Mouse (Mus musculus) lung, adult 18-20 months (tissue): Measurements from ENCODE around the gene Fam160b1.

ENCODE experiments used
- DNase-seq, 2 experiments: peaks; one replicate each; pipeline ENCODE4 v3.0.0; 2022; ENCODE audit warnings: mixed read lengths in 2 of 2

Gene Fam160b1

DNA sequence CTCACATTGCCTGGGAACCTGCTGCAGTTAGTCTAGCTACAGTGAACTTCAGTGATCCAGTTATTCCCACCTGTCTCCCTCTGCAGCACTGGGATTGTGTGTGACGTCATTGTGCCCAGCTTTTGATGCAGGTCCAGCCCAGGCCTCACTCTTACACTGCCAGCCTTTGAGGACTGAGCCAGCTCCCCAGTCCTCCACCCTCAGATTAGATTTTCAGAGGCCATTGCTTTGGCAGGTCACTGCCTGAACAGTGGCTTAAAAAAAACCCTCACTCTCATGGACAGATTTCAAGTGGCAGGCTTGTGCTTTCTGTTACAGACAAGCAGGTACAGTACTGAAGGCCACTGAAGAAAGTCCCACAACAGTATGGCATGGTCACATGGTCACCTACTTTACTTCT lies 15.8 kb upstream of the Fam160b1 start:
- no peak for DNase-seq

DNA sequence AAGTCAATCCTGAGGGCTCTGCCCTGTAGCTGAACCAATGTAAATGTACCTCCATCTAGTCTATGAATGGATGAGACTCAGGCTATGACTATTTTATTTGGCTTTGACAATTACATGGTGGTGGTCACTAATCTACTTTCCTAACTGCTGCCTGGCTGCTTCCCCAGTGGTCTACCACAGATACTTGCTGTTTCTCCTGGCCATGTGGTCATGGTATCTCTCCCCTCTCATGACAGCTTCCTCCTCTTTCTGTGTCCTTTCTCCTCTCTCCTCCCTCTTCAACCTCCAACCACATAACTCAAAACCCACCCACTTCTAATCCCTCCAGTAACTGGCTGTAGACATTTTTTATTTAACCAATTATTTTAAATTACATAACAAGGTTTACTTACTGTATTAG lies 11.4 kb upstream of the Fam160b1 start:
- no peak for DNase-seq

DNA sequence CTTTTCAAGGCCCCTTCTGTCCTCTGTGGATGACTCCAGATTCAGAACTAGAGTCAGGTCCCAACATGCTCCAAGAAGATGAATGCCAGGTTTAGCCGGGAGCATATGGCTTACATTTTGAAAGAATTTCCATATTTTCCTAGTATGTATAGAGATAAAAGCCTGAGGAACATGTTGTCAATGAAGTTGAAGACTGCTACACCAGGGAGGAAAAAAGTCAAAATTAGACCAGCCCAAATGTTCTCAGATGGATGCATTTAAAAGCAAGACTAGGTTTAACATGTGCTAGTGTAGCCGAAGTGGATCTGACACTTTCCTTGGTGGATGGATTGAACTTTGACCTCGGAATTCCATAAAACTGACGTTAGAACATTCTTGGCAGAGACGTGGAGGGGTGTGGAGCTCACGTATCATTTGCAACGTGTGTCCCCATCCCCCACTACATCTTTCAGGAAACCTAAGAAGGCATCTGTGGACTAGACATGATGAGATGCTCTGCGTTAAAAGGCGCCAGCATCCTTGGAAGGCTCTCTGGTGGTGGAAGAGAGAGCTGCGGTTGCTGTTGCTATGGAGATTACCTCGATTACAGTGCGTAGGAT lies 8.0 kb upstream of the Fam160b1 start:
- no peak for DNase-seq

DNA sequence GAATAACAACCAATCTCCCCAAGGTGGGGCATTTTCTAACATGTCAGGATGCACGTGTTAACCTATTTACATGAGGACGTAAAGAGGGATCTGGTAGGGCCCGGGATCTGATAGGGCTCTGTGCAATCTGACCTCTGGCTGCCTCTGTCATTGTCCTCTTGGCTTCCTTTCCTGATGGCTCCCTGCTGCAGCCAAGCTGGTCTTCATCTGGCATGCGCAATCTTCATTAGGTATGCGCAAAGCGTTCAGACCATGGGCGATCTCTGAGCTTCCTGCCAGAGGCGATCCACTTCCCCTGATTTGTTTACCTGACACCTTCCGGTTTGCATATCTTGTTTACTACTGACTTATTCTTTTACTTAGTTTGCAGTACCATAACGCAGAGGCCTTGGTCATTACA lies 7.3 kb upstream of the Fam160b1 start:
- DNase-seq: no peak

DNA sequence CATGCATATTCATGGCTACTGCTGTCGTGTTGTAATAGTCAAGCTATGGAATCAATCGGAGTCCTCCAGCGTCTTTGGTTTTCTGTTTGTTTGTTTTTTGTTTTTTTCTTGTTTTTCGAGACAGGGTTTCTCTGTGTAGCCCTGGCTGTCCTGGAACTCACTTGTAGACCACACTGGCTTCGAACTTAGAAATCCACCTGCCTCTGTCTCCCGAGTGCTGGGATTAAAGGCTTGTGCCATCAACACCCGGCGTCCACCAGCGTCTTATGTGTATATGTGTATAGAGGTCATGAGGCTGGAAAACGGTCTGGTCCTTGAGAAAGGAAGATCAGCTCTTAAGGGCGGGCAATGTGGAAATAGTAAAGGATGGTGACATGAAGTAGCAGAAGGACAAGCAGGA lies 6.4 kb upstream of the Fam160b1 start:
- no peak for DNase-seq

DNA sequence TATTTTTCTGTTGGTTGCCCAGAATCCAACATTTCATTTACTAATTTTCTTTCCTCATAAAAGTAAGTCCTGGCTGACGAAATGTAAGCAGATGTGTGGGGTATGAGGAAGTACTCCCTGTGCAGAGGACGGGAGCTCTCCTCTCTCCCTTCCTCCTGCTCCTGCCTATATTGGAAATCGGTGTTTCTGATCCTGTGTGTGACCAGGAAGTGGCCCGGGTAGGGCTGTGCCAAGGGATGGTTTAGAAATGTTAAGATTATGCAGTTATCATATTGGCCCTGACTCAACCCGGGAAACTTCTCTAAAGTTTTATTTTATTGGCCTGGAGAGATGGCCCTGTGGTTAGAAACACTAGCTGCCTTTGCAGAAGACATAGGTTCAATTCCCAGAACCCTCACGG lies 5.8 kb upstream of the Fam160b1 start:
- DNase-seq: no peak

DNA sequence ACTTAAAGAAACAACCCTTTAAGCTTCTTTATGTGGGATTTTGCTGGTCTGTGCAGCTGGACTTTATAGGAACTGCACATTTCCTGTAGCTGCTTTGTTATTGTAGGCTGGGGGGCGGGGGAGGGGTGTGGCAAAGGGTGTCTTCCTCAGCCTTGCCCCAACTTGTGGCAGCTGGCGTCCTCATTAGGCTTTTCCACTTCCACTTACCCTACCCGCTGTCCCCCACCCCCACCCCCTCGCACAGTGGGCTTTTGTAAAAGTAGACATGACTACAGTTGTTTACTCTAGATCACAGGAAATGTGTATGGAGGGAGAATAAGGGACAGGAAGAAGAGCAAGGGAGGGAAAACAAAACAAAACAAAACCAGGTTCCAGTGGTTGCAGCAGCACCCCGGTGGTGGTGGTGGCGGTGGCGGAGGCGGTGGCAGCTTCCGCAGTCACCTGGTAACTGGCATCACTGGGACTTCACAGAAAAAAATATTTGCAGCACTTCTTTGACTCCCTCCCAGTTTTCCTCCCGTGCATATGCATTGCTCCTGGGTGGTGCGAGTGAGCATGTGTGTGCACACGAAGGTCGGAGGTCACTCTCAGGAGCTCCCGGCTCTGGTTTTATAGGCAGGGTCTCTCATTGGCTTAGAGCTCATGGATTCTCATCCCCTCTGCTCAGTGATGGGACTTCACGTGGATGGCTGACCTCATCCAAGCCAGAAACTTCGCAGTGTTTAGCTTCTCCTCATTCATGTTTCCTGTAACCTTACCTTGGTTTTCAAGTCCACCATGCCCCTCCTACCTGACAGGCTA lies 4.8 kb upstream of the Fam160b1 start:
- DNase-seq: no peak

DNA sequence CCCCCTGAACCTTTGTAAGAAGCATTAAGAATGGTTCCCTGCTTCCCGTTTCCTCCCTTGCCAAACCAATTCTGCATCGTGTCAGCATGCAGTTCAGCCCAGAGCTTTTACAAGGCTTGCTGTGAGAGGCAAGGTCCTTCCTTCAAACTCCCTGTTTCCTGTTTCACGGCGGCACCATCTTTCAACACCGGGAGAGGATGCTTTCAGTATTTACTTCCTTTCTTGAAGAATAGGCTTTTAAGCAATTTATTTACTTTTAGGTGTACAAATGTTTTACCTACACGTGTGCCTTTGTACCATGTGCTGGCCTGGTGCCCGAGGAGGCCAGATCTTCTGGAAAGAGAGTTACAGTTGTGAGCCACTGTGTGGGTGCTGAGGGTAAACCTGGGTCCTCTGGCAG lies 4.2 kb upstream of the Fam160b1 start:
- peak; percentile 62 to 68 for DNase-seq

DNA sequence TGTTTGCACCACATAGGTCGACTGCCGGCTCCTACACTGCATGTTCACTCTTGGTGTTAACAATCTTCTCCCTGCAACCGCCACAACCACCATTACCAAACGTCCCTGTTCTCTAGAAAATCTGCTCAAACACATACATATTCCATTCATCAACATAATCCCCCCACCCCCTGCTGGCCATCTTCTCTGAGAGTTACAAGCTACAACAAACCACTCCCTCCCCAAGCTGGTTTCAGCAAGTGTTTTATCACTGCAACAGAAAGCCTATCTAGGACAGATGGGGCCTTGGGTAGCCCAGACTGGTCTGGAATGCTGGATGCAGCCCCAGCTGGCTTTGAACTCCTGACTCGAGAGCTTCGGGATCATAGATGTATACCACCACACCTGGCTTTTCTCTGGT lies 3.2 kb upstream of the Fam160b1 start:
- no peak for DNase-seq

DNA sequence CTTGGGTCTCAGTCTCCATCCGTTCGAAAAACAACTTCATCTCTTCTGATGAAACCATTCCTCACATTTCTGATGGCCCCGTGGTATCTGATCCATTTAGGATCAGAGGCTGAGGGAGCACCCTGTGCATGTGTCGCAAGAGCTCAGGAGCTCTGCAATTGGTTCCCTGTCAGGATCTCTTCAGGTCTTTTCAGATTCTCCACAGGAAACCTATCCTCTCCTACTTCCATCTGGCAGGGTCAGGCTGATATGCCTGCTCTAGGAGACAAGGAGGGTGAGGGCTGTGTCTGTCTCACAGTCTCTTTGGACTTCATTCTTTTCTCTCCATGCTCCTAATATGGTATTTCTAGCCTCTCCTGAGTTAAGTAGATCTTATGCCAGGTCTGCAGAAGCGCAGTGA lies 2.7 kb upstream of the Fam160b1 start:
- no peak for DNase-seq

DNA sequence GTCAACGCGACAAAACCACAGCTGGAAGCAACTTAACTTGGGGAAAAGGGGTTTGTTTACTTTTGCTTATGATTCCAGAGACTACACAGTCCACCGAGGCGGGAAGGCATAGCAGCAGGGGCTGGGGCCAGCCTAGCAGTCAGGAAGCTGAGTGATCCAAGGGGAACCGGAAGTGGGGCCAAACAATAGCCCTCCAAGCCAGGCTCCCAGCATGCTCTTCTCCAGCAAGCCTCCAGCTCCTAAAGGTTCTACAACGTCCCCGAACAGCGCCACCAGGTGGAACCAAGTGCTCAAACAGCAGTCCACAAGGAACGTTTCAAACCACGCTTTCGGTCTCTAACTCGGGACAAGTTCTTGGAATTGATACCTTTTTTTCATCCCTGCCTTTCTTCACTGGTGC lies 2.2 kb upstream of the Fam160b1 start:
- DNase-seq: peak; percentile 86 to 88

DNA sequence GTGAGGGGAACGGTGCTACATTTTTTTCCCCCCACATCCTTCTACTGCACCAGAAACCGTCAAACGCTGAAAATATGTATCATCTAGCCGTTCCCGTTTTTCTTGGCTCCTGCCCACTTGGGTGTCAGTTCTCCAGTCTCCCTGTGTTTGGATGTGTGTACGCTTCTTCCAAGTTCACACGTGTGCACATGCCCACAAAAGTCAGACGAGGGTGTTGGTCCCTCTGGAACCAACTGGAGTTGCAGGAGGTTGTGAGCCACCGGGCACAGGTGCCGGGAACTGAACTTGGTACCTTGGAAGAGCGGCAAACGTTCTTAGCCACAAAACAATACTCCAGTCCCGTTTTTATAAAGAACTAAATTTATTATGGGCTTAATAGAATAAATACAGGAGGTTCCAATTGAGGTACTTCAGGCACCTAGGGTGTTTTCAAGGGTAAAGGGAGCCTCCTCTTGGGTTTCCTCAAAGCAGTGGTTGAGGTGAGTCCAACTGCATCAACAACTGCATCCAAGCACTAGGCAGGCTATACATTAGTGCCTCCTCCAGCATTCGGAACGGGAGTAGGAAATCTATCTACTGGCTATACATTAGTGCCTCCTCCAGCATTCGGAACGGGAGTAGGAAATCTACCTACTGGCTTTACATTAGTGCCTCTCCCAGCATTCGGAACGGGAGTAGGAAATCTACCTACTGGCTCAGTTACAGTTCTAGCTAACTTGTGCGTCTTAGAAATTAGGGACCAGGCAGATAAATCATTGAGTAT lies 1.5 kb upstream of the Fam160b1 start:
- DNase-seq: no peak

DNA sequence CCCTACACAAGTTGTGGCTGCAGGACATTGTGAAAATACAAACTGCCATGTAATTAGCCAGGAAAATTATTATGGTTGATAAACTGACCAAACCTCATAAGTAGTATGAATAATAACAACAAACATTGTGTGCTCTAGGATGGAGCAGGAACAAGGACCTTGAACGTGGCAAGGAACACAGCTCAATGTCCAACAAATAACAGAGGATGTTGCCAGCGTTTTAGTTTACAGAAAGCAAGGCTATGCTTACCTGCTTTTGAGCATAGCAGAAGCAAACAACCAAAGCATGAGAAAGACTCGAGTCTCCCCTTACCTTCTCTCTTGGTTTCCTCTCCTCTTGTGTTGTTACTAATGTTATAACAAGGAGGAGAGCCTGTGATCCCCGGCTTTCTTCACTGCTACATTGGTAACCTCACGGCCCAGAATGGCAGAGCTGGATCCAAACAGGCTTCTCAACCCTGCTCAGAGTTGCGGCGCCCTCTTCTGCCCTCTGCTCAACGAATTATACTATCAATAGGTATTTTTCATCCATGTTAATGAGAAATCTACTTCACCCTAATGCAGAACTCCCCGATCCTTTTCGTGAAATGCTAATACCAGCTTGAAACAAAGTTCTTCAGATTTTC lies 666 bp upstream of the Fam160b1 start:
- DNase-seq: no peak

DNA sequence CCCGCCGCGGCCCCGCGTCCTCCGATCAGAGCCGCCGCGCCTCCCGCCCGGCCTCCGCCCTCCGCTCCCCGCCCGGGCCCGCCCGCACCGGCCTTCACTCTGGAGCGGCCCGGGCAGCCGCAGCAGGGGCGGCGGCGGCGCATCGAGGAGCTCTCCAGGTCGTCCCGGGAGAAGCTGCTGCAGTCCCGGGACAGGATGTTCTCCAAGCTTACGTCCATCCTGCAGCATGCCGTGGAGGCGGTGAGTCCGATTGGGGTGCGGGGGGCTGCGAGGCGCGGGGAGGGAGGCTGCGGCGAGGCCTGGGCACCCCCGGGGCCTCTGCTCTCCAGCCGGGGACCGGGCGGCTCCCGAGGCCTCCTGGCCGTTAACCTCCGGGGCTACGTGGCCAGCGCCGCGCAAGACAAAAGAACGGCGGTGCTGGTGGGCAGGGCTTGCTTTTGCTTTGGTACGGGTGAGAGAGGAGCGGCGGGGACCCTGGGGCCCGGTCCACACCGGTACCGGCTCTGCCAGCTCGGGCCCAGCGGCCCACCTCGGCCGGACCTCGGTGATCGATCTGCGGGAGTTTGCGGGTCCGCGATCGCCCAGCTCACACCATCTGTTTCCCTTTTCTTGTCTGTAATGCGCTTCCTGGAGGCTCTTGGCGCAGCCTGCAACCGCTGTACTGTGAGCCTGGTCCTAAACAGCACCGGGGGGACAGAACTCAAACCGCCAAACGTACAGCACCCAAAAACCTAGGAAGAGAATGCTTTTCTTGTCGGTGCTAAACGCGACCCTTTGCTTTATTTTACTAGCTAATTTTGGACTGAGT lies 855 bp downstream of the Fam160b1 start:
- DNase-seq: peak; percentile 48 to 56

DNA sequence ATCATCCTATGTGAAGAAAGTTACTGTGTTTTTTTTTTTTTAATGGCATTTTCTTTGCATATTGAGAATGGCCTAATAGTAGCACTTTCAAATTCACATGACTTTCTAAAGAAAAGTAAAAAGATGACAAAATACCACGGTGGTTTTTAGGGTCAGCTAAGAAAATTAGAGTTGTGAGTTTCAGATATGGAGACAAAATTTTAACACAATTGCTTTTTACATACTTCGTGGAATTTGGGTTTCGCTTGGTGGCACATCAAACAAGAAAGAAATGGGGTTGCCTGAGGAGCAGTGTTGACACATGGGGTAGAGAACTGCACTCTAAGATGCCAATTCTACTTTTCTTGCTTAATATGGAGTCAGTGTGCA lies 1.4 kb downstream of the Fam160b1 start:
- no peak for DNase-seq

DNA sequence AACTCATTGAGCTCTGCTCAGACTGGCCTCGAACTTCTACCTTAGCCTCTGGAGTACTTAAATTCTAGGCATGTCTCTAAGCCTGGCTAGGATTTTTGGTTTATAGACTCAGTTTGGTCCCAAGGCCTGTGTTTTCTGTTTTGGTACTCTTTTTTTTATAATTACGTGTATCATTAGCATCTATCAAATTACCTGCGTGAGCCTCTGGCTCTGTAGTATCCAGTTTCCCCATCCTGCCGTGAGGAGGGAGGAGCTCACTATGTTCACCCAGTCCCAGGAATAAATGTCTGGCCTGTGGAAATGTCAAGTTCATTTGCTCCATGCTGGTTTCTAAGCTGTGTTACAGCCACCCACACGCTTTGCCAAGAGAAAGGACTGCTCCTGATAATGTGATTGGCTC lies 2.1 kb downstream of the Fam160b1 start:
- DNase-seq: no peak

DNA sequence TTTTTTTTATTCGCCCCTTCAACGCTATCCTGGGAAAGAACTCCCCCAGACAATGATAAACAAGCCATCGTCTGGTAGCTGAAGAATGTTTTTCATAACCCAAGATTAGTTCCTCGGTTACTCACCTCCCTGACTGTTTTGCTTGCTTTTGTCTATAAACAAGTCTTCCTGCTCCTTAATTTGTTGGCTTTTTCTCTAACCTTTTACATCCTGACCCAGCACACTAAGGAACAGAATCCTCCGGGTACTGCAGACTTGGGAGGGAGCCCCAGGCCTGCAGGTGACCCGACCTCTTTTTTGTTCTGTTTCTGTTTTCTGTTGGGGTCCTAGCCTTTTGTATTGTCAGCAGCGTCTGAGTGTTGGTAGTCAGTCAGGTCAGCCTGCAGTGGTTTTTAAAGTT lies 2.6 kb downstream of the Fam160b1 start:
- no peak for DNase-seq

DNA sequence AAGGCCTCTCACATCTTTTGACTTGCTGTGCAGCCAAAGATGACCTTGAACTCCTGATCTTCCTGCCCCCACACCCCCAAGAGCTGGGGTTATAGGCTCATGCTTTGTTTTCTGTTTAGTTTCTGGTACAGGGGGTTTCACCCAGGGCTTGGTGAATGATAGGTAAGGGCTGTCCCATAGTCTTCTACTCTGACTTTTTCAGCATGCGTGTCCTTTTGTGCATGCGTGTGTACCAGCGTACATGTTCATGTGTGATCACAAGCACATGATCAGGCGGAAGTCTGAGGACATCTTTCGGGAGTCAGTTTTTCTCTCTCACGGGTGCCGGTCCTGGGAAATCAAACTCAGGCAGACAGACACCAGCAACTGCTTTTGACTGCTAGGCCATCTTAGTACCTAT lies 3.1 kb downstream of the Fam160b1 start:
- DNase-seq: no peak

DNA sequence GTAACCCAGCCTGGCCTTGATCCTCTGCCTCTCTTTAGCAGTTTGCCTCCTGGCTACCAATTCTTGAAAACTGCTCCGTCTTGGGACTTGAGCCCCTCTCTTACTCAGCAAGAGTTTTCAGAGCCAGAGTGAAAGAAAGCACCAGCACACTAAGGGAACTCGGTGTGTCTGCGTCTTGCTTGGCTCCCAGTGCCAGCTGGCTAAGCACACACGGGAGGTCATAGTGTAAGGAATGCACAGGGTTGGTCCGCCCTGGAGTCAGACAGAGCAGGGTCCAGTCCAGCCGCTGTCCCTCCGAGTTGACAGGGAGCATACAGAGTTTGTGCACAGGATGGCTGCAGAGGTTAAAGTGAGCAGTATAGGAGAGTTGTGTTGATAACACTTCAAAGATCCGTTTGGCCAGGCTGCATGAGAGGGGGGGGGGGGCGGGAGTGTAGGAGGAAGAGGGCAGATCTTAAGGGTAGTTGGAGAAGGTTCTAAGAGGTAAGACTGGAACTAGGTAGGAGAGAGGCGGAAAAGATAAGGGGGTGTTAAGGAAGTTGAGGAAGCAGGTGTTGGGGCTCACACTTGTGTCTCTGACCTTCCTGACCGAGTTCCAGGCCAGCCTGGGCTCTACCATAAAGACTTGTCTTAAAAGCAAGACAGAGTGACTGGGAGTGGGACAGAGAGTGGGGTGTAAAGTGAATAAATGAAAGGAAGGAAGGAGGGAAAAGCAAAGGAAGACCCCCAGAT lies 4.6 kb downstream of the Fam160b1 start:
- peak; percentile 49 to 70 for DNase-seq

DNA sequence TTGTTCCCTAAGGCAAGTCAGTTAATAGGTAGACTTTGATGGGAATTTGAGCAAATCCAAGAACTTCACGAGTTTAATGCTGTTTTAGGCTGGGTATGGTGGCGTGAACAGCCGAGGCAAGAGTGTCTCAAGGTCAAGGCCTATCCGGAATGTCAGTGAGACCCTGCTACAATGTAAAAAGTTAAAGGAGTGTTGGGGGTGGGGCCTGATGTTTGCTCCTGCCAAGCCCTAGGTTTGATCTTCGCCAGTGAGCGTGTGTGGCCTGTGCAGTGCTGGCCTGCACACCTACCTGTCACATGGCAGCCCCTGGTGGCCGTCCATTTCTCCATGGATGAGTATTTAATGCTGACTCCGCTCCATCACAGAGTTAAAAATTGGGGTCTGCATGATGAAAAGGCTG lies 5.5 kb downstream of the Fam160b1 start:
- no peak for DNase-seq

DNA sequence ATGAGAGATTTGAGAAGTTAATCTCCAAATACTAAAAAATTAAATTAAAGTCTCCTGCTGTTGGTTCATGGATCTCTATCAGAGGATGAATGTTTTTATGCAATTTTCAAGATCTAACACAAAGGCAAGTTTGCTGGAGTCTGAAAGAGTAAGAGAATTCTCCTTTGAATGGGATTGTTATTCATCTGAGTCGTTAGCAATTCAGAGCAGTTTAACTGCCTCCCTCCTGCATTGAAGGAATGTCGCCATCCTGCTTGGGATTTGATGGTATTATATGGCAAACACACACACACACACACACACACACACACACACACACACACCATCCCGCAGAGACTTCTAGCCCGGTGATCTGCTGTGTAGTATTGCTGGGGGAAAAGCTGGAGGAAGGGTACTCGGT lies 6.1 kb downstream of the Fam160b1 start:
- DNase-seq: no peak

DNA sequence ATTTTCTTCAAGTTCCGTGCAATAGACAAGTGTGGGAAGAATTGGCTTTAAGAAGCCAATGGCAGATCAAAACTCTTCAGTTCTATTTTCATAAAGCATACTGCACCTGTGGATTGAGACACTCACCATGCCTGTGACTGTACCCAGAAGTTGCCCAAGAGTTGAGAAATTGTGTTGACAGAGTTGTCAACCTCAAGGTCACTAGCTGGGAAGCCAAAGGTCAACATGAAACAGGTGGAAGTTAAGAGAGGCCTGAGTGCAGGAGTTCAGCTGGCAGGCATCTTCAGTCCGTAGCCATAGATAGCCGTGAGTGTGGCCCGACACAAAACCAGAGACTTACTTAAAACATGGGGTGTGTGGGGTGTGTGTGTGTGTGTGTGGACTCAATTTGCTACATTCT lies 6.7 kb downstream of the Fam160b1 start:
- DNase-seq: peak; percentile 74 to 85
